Mouse (Mus musculus) adrenal gland, adult (tissue): ENCODE measurements at regions not wholly inside any gene's neighbourhood (a gene's known extent, or its start where the extent isn't known, plus 50 kb on each side); places are given as distances from the start of the nearest gene placed in this dataset.

Experiments
- DNase-seq, 2 experiments: peaks; one replicate each; pipeline ENCODE4 v3.0.0; 2022 to 2023; ENCODE audit warnings: low spot score in 1 of 2; ENCODE audit not compliant: inconsistent age in 2 of 2

- DNase-seq, result peak in 1 of 2 experiments; percentile 34
Observed at GRCm38 (mm10) chr4:53915326-53915725, 89.5 kb downstream of the Tmem38b start.

- peak; percentile 51 to 83 for DNase-seq
Observed at GRCm38 (mm10) chr4:53919188-53919587, 93.3 kb downstream of the Tmem38b start.

GRCm38 (mm10) chr4:53920587-53920986 is 94.7 kb downstream of the Tmem38b start:
- no peak for DNase-seq

- DNase-seq, result no peak
Observed at GRCm38 (mm10) chr4:53931068-53931467, 105.2 kb downstream of the Tmem38b start.

- DNase-seq, result peak; percentile 71 to 88
Observed at GRCm38 (mm10) chr4:53931499-53931898, 105.7 kb downstream of the Tmem38b start.

DNA sequence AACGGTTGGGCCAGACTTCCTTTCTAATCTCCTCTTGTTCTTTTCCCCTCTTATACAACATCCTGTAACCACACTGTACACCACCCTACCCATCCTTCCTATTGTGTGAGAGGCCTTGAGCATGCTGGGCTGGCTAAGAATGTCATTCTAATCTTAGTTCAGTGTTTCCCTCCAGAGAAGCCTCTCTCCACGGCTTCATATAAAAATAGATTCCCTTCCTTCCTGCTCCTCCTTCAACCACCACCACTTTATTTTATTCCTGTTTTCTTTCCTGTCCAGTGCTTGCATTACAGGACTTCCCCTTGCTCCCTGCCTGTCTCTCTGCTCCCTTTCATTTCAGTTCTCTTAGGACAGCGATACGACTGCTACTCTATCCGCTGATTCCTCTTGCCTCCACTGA is 109.5 kb downstream of the Tmem38b start:
- peak in 1 of 2 experiments; percentile 34 for DNase-seq

- DNase-seq, result peak; percentile 31 to 75
Observed at GRCm38 (mm10) chr4:53948736-53949135, 122.9 kb downstream of the Tmem38b start.

- DNase-seq, result no peak
Observed at GRCm38 (mm10) chr4:53949164-53949563, 123.3 kb downstream of the Tmem38b start.

DNA sequence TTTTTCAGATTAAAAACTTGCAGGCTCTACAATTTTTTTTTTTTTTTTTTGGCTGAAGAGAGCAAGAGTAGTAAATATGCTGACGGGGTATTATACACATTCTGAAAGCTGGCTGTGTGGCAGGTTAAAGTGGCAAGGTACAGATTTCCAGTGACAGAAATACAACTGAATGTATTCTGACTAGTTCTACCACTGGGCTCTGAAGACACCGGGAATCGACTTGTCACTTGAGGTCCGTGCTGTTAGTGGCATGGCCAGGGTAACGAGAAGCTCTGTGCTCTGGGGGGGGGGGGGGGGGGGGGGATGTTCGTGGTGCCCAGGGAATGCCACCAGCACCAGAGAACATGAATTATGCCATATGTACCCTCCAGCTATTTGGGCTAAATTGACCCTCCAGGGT is 124.7 kb downstream of the Tmem38b start:
- no peak for DNase-seq

DNA sequence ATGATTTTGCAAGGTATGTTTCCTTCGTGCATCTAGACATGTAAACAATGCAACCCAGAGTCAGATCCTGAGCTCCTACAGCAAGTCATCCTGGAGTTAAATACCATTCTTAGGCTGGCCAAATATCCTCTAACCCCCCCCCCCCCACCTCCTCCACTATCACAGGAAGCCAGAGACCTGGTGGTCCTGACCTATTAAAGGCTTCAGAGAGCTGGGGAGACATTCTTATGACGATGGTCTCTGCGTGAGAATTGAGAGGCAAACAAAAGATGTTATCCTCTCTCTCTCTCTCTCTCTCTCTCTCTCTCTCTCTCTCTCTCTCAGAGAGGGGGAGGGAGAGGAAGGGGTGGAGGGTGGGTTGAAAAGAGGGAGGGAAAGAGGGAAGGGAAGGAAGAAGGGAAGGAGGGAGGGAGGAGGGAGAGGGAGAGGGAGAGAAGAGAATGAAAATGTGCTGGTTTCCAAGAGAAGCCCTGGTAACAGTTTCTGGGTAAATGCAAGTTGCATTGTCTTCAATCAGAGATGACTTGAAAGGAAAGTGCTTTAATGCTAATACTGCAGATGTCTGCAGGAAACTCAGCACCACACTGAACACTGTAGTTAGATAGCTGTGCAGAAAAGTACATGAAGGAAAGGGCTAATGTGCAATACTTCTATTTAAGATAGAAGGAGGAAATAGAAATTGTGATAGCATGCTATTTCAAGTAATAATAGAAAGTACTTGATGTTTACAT is 125.3 kb downstream of the Tmem38b start:
- no peak for DNase-seq

DNA sequence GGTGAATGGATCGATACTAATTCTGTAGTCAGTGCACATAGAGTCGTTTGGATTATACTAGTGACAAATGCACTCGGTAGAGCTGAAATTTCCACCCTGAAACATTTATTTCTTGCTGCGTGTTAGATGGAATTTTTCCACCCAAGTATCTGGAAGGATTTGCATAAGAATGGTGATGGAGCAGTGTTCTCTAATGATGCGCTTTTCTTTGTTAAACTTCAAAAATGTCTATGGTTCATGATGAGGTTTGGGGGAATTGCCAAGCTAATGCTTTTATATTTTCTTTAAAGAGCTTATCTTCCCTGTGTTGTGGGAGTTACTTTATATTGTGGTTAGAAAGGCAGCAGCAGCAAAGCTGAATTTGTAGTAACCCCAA is 125.9 kb downstream of the Tmem38b start:
- DNase-seq, result no peak

DNA sequence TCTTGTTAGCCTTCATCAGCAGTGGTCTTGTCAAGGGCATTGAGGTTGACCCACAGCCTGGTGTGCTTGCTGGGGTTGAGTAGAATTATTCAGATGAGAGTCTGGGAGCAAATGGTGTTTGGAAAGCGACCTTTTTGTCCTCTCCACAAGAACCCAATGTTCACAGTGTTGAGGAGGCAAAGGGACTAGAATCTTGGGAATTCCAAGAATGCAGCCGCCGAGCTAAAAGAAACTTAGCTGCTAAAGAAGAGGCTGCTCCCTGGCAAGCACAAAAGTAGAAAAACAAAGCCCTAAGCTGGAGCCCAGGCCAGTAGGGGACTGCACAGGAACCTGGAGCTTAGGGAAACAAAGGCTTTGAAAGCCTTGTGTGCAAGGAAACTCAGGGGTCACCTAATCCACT is 126.4 kb downstream of the Tmem38b start:
- peak in 1 of 2 experiments; percentile 16 for DNase-seq

- DNase-seq, result no peak
Observed at GRCm38 (mm10) chr4:53962458-53962857, 136.6 kb downstream of the Tmem38b start.

GRCm38 (mm10) chr4:53970461-53970860 is 144.6 kb downstream of the Tmem38b start:
- no peak for DNase-seq

DNA sequence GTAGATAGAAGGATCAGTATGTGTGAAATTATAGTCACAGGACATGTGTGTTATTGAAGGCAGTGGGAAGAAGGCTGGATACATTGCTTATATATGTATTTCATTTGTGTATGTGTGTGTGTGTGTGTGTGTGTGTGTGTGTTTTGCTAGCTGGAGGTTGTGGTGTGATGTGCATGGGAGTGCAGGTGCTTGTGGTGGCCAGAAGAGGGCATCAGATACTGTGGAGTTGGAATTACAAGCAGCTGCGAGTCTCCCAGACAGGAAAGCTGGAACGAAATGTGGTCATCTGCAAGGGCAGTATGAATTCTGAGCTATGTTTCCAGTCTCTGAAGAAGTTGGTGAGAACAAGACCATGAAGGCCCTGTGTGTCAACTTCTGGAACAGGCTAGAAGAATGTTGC is 145.1 kb downstream of the Tmem38b start:
- no peak for DNase-seq

DNA sequence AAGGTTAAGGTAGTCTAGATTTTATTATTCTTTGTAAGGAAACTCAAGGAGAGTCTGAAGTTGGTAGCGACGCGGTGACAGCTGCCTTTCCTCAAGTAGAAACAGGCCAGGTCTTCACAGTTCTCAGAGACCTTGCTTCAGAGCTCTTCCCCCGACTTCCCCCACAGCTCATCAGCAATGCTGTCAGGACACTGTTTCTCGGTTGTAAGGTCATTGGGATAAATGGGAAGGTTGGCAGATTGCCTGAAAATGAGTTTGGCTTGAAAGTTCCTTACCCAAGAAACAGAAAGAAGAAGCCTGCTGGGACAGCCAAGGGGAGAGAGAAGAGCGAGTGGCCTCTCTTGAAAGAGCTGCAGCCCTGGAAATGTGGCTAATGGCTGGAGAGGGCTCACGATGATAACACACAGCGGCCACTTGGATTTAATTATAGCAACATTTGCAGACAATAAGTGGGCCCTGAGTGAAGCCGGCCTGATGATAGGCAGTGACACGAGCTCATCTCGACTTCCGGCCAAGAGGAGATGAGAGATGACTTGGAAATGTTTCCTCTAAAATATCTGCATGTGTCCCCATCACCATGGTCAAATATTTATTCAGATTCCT is 150.3 kb downstream of the Tmem38b start:
- DNase-seq, result peak; percentile 36 to 77

- no peak for DNase-seq
Observed at GRCm38 (mm10) chr4:53986519-53987301, 160.9 kb downstream of the Tmem38b start.

DNA sequence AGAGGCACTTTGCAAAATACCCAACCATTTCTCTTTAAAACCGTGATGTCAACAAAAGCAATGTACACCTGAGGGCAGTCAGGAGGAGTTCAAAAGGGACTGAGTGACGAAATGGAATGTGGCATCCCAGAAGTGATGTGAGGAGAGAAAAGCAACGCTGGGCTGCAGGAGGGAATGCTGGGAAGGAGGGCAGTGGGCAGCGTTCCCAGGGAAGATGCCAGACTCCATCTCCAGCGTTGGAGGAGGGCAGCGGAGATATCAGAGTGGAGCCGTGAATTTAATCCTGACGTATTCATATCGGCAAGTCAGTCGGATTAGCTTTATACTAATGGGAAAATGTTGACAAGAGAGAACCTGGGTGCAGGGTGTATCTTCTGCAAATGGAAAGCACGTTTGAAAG is 161.7 kb downstream of the Tmem38b start:
- DNase-seq, result no peak

- DNase-seq, result no peak
Observed at GRCm38 (mm10) chr4:54021069-54021829, 195.4 kb downstream of the Tmem38b start.

DNA sequence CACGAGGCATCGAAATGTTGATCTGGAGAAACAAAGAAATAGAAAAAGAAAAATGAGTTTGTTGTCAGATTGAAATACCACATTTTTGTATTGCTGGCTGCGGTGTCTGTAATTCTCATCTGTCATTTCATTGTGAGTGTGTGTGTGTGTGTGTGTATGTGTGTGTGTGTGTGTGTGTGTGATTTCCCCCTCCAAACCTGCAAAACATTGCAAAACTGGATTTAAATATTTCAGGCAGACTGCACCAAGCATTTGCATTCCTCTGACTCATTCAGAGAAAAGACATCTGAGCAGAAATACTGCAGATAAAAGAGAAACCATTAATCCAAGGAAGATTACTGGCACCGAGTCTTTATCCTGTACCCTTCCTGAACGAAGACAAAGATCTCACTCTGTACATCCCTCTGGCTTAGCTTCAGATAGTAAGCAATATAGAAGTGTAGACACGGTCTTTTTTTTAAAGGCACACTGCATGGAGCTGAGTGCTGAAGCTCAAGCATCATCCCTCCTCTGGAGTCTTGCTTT is 196.1 kb downstream of the Tmem38b start:
- peak in 1 of 2 experiments; percentile 40 for DNase-seq

- DNase-seq, result no peak
Observed at GRCm38 (mm10) chr4:54026919-54027318, 201.1 kb downstream of the Tmem38b start.
